Mouse (Mus musculus) induced T-regulatory cell, adult 2 months (primary cell): Measurements from ENCODE around the gene A930004D18Rik.

Source experiments
- DNase-seq: peaks from one replicate; pipeline ENCODE4 v3.0.0-alpha.2; 2012; ENCODE audit warnings: low read depth

Gene A930004D18Rik

DNA sequence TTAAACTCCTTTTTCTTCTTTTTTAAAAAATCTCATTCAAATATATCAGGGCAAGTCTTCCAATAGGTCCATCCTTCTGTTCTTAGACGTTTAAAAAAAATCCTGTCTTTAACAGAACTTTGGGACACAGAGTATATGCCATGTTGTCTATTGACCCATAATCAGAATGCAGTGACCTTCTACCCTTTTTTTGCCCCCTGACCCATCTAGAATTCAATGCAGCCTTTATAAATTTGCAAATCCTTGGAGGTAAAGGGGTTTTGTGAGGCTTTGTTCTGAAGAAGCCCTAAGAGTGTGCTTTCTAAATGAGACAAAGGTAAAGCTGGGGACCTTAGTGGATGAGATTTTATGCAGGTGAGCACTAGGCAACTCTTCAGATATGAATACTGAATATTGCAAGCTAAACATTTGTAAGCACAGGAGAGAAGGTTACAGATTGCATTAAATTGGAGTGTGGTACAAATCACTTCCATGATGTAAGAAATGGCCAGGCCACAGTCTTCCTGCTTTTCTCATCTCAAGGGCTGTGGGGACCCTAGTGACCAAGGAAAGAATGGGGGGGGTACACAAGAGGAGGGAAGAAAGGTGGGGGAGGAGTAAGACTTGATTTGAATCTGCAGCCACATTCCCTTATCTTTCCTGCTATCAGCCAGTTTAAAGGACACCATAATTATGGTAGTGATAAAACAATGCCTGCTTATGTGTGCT, 15.9 kb upstream of the A930004D18Rik start:
- no peak for DNase-seq

DNA sequence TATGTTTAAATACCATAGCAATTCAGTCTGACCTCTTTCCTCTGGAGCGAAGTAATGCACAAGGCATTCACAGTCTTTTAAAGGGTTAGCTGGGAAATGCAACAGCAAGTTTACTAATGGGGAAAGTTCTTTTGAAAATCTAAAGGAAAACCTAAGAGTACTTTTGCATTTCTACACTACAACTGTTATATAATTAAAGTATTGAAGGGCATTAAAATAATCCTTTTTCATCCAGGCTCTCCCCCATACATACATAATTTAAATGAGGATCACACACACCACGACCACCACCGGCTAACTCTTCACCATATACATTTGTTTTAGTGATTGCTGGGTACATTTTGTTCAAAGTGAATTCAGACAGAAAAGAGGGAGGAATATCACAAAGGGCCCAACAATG, 15.0 kb upstream of the A930004D18Rik start:
- no peak for DNase-seq

DNA sequence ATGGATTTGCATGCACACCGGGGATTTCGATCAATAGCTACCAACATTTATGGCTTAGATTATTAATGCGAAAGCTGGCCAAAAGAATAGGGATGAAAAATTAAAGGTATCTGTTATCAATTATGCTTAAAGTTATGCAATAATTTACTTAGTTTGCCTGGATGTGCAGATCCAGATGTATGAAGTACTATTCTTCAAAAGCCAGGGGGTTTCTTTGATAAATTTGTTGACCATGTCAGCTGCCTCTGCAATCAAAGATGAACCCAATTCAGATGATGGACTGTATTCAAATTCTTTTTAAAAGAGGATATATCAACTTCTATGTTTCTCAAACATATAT, 14.3 kb upstream of the A930004D18Rik start:
- no peak for DNase-seq

DNA sequence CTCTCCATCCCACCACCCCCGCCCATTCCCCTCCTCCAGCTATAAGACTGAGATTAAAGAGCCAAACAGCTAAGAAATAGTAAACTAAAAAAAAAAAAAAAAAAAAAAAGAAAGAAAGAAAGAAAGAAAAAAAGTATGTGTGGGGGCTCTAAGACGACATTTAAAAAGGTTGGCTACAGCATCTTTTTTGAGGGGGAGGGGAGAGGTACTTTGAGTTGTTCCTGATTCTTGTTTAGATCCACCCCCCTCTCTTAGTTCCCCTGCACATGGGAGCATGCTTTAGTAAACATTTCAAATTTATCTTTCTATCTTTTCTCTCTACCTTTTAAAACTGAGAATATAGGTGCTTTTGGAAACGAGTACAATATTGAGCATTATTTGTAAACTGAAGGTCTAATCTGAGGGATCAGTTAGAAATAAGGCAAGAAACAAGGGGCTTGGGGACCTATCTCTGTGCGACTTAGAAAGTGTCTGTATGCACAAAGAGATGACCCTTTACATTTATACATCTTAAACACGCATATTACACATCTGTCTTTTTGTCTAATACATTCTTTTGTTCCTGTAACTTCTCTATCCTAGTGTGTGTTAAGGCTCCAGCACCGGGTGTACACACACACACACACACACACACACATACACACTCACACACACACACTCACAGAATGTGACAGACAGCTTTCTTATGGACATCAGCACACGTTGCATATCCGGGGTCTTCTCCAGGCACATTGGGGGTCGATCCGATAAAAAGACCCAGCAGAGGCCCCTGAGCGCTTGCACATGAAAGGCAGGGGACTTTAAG, 13.7 kb upstream of the A930004D18Rik start:
- peak; percentile 28 for DNase-seq

DNA sequence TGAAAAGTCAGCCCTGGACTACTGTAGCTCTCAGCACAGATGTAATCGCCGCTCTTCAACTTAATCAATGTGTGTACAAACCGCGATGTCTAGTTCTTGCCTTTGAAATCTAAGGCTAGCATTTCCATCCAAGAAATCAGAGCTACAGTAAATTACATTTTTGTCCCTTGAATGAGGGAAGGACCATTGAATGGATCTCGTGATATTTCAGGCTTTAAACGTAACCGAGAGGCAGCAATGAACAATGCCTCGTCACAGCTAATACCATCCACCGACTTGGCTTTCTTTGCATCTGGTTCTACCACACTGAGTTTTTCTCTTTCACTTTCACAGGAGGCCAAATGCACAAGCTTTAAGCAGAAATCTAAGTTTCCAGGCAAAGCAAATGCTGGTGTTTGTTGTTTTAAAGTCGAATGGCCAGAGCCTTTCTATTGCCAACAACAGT, 13.0 kb upstream of the A930004D18Rik start:
- peak; percentile 79 for DNase-seq

DNA sequence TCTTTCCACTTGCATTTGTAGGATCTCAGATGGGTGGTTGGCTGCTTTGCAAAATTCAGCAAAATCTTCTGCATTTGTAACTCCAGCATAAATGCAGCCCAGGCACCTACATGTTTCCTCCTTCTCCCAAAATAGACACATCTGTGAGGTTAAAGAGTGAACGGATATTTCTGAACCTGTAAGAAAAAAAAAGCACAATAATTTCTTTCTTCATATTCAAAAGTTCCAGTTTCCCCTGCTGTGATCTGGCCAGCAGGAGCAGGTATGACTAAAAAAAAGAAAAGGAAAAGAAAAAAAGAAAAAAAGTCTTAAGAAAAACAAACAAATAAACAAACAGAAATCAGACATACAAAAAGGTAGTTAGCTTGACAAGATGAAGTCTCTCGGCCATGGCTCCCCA, 12.5 kb upstream of the A930004D18Rik start:
- DNase-seq: peak; percentile 29

DNA sequence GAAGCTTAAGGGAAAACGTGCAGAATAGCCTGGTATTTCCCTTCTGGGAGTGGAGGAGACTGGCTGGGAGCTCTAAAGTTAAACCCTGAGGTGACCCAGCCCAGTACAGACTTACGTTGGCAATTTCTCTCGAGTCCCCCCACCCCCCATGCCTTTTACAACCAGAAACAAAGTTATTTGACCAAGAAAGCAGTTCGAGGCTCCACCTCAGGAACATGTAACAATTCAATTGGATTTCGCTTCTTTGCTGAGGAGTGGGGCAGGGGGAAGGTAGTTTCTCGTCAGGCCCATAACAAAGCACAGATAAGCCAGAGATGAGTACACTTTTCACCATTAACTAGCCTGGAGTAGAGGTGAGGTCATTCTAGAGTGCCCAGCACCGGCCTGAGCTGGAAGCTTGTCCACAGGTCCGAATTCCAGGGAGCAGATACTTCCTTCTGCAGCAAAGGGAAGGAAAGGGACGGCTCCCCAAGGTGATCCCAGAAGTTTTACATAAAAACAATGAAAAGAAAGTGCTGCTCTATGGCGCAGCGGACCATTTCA, 11.8 kb upstream of the A930004D18Rik start:
- peak; percentile 29 for DNase-seq

DNA sequence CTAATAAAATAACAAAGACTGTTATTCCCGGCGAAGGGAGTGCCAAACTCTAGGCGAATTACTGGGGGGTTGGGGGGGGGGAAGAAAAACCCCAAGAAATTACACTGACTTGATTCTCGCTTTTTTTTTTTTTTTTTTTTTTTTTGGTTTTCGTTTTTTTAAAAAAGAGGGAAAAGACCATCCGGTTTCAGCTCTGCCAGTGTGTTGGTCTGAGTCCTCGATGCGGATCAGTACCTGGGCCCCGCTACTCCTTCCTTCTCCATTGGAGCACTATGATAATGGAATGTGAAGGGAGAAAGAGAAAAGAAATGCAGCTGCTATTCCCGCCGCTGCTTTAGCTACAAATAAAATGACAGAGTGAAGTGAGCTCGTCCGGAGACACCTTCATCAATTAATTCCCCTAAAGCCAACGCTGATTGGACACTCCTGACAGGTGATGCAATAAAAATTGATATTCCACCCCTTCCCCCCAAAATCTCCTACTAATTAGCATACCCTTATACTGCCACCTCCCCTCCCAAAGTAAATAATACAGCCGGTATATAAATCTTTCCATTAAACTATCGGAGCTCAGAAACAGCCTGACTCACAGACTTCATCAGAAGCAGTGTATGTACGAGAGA, 11.0 kb upstream of the A930004D18Rik start, which contains the start of gene Skida1:
Skida1 (minus strand) TSS at position 599 of the 623 bp plus-strand sequence.
- peak; percentile 43 for DNase-seq

DNA sequence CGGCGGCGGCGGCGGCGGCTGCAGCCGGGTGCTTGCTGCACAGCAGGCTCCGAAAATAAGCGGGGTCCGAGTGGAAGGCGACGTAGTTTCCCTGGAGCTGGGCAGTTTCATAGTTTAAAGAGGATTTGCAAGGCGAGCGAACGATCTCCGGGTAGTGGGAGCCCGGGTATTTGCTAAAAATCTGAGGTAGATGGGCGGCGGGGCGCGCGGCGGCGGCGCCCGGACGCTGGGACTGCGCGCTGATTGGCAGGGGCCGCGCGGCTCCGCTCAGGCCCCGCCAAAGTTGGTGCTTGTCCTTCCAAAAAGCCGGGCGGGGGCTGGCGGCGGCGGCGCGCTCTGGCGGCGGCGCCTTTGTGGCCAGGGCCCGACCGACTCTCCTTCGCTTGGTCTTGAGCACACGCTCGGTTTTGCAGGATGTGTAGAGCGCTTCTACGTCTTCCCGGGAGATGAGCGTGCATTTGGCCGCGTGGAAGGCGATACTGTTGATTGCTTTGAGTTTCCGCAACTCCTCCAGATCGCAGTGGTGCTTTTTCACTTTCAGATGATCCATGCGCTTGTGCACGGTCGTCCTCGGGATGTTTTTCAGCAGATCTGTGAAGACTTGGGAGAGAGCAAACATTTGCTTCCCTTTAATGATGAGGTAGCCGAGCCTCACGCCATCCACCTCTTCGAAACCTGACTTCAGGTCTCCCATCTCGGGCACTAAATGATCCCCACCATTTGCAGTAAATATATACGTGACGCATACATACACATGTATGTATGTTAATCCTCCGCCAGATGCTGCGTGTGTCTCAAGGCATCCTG, 10.3 kb upstream of the A930004D18Rik start:
- DNase-seq: peak; percentile 79

DNA sequence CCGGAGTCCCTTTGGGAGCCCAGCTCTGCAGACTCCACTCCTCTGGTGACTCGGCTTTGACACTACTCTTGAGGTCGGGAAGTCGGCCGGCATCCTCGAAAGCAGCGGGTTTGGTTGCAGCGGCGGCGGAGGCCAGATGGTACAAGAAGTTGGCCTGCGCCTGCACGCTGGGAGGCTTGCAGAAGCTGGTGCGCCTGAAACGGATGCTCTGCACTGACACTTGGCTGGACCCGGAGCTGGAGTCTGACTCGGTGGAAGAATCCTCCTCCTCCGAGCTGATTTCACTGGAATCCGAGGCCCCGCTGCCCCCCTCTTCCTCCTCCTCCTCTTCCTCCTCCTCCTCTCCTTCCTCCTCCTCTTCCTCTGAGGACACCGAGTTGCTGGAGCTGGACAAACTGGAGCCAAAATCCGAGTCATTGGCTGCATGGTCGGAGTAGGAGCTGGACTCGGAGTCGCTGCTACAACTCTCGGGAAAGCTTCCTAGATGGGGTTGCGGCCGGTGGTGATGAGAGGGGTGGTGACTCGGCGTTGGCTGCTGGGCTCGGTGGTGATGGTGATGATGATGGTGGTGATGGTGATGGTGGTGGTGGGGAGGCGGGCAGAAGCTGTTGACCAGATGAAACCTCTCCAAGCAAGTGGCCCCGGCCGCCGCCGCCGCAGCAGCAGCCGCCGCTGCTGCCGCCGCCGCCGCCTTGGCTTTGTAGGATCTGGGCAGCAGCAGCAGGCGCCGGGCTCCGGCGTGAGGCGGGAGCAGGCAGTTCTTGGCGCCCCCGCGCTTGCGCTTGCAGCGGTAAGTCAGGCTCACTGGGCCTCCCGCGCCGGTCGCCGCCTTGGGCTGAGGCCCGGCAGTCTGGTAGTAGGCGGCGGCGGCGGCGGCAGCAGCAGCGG, 9.5 kb upstream of the A930004D18Rik start:
- peak; percentile 74 for DNase-seq

DNA sequence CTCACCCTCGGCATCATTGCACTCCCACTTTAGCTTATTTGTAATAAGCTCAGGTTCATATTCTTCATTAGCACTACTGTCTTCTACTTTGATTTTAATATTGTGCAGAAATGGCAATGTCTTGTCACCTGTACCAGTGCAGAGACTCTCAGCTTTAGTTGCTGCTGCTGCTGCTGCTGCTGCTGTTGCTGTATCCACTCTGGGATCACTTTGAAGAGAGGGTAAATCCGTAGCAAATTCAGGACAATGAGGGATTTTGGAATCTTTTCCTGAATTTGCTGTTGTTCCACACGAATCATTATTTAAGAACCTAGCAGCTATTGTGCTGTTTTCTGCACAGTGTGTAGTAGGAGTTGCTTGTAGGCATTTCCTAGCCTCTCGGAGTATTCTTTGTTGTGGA, 8.6 kb upstream of the A930004D18Rik start:
- no peak for DNase-seq

DNA sequence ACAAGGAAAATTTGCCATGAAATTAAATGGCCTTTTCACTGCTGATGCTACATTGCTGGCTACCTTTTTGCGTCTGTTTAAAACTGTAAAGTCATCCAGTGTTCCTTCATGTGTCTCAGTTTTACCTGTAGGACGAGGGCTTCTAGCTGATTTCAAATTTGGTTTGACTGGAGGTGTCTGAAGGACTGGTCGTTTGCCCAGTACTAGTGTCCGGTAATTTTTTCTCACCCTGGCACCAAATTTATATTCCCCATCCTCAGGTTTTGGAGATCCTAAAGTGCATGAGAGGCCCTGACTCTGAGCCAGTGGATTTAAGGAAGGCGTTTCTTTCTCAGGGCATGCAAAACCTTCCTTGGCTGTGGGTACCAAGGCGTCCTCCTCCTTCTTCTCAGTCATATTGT, 8.2 kb upstream of the A930004D18Rik start:
- DNase-seq: peak; percentile 22

DNA sequence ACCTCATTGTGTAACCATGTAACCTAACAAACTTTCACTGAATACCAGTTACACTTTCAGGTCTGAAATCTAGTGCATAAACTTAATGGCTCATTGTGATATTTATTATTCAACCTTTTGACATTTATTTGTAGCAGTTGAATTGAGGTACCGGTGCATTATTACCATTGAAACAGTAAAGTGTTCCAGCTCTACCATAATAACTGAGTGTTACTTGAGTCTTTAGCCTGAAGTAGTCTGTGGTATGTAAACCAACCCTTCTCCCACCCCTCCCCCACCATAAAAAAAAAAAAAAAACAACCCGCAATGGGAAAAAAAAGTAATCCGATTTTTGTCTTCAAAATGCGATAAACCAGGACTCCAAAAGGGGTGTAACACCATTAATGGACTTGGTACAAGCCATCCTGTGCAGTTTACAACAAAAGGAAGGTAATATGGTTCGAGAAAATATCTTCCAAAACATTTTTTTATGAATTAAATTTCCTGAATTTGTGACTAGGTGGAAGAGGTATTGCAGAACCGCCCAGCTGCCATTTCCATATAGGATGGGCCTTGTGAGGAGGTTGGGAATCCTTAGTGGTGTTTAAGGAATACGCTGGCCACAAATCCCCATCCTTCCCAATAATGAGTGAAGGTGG, 7.7 kb upstream of the A930004D18Rik start:
- no peak for DNase-seq

DNA sequence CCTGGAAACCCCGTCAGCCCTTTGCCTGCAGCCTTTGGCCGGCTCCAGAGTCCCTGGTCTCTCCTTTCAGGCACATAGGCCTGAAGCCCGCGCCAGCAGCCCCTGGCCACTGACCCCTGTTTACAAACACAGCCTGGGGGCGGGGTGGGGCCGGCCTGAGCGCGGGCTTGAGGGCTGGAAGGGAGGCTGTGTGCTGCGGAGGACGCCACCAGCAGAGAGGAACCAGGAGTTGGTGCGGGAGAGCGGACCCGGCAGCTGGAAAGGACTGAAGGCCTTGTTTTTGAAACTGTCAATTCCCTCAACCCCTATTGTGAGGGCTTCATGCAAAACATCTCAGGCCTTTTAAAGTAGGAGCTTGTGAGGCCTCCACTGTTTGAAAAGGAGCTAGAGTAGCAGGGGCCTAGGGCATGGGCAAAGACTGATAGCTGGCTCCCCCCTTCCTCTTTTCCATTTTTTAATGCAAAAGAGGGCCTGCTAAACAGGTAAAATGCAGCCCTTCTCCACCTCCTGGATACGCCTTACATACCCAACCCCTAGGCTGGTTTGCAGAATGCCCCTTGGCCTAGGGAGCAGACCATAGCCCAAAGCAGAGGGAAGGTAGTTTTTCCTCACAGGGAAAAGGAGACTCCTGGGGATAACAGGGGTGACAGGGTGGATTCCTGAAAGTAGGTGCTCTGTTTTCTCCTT, 3.8 kb upstream of the A930004D18Rik start:
- no peak for DNase-seq

DNA sequence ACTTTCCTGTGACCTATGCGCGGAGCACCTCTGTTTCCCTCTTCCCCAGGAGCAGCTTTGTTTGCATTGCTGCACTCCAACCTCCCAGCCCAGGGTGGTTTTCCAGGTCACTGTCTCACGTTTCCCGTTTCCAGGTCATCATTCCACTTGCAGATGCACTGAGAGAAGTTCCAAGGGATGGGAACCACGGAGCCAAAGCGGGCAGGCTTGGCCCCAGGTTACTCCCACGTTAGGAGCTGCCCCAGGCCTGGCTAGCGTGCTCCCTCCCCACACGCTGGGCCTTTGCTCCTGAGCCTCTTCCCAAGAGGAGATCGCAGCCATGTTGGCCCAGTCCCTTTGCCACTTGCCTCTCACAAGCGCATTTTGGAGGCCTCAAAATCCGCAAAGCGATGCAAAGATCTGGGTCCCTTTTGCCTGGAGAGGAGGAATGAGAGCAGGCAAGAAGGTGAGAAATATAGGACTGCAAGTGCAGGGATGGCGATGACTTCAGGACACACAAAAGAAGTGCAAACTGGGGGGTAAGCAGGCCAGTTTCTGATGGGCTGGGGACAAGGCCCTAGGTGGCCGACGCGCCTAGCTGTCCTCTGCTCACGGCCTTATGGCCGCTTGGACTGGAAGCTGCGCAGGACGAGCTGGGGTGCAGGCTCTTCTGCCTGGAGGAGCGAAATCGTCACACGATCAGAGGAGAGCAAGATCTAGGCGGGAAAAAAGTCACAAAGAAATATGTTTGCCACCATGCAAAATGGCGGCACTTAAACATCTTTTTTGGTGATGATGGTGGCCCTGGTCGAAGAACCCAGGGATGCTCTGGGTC, 3.0 kb upstream of the A930004D18Rik start:
- no peak for DNase-seq

DNA sequence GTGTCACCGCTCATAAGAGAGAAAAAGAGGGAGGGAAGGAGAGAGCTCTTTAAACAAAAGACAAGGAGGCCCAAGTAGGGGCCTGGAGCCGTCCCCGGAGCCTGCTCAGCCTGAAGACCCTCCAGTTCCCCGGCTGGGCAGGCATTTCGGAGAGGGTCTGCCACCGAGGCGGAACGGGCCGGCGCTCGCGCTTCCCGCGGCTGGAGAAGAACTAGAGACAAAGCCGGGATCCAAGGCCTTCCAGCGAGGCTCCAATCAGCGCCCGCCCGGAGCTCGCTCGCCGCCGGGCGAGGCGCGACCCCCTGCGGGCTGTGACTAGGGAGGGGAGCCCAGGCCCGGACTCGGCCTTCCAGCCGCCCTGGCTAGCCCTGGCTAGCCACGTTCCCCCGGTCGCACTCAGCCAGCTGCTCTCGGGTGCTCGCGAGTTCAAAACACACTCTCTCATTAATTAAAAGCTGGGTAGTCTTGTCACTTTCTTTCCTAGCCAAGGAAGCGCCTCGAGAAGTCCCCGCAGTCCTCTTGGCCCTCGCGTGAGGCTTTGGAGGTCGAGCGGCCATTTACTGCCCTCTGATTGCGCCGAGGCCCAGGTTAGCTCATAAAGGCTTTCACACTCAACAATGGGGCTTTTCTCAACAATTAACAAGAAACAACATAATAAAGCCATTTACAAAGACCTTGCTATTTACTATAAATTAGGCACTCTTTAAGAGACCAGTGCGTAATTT, 2.2 kb upstream of the A930004D18Rik start:
- no peak for DNase-seq

DNA sequence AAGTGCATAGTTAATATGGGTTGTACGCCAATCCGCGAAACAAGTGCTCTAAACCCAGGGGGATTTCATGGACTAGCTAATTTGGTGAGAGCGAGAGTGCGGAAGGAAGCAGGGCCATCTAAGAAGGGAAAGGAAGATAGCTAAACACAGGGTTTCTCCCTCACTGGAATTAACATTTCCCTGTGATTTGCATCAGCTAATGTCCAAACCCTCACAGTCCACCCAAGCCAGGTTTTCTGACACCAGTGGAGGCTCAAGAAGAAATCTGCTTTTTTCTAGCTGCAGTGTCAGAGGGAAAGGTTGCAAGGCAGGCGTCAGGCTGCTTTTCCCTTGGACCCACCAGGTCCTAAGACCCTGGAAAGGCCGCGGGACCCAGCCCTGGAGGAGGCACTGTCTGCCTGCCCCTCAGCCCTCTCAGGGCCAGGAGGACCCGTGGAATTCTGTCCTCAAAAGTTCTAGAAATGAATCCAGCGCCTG, 1.4 kb upstream of the A930004D18Rik start:
- DNase-seq: no peak

DNA sequence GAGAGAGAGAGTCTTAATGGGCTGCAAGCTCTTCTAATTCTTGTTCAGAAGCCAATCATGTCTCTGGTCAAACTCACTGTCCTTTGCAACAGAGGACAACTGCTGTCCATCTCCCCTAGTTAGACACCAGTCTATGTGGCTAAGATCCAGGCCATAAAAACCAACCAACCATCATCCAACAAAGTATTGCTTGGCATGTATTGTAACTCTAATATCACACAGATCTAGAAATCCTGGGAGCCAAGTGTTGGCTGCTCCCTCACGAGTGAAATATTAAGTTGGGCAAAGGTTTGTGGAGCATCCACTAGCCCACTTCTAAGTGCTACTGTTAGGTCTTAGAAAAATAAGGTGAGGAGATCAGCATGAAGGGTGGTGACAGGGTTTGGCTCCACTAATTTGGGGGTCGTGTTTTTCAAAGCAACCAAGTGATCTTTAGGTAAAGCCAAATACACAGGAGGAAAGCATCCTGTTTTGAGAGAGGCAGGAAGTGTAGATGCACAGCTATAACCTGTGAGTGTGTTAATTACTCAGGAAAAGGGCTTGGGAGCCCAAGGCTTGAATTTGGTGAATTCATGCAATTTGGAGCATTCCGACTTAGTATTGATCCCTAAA, 710 bp upstream of the A930004D18Rik start:
- DNase-seq: no peak
